Mouse (Mus musculus) adrenal gland, adult 8-10 months (tissue): ENCODE measurements around the gene Ccdc51. TPM values are rescaled to one million over a fixed set of nuclear protein-coding genes. Genes with fewer than 3 reads are reported as not detected.

ENCODE experiments used
- DNase-seq: peaks from one replicate; pipeline ENCODE4 v3.0.0; 2022
- total RNA-seq, 4 experiments: library from RNA; stranded (reverse); gene quantifications; 2 replicates each; pipeline ENCODE4 v1.2.4; 2022

Ccdc51 gene
- 10 to 100 TPM; 17.3 to 20.0 (median 18.7) TPM for total RNA-seq

DNA sequence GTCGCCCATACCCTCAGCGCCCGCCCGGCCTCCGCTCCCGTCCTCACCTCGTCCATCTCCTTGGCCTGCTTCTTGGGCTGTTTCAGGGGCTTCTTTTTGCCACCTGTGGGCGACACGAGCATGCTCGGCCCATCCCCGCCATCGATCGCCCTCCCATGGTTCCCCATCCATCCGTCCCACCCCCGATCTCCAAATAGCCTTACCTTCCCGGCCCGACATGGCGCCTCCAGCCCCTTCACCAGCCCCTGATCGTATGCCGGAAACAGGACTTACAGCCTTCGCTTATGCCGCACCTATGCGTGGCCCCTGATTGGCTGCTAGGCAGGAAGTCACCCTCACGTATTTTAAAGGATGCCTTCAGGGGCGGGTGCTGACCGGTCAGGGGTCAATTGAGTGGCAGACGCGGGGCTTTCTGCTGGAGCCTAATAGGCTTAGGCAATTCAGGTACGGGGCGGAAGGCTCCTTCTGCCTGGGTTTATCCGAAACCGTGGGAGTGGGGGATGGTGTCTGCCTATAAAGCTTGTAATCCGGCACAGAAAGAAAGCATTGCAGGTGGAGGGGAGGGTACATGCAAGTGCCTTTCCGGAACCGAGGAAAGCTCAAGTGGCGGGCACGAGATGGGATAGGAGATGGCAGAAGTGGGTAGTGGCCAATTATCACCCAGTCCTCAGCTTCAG is at the start of gene Ccdc51, which contains the start of gene Tma7:
Gene Ccdc51 (plus strand): TSS at position 370 of the 677 bp plus-strand sequence.
Gene Tma7 (minus strand): TSS at position 464 of the 677 bp plus-strand sequence.
- DNase-seq = peak; percentile 89

DNA sequence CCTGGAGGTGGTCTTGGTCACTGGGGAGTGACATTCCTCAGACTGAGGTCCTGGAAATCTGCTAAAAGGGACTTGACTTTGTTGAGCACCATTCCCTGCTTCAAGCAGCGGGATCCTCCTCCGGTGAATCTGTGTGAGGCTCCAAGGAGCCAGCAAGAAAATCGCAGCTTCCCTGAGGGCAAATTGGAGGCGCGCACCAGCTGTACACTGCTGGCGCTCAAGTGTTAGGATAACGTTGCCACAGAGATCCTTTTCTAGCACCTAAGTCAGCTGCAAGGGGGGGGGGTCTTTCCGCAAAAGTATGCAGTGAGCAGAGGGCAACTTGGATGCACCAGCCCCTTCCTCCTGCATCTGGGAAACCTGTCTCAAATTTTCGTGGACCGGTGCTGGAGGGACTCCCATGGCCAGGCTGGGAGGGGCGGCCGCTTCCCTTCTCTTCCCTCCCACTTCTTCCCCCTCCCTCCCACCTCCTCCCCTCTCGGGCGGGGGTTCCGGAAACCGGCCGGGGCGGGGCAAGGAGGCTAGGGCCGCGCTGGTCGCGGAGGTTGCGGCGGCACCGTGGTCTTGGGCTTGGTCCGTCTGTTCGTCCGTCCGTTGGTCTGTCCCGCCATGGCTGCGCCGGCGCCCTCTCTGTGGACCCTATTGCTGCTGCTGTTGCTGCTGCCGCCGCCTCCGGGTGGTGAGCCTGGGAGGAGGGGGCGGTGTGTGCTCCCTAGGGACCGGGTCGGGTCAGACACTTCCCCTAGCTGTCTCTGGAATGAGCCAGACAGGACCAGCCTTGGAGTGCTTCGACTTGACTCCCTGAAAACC is 44.0 kb upstream of the Ccdc51 start, which contains the start of gene Shisa5:
Gene Shisa5 (plus strand): TSS at position 480 of the 810 bp plus-strand sequence.
- DNase-seq = peak; percentile 69

DNA sequence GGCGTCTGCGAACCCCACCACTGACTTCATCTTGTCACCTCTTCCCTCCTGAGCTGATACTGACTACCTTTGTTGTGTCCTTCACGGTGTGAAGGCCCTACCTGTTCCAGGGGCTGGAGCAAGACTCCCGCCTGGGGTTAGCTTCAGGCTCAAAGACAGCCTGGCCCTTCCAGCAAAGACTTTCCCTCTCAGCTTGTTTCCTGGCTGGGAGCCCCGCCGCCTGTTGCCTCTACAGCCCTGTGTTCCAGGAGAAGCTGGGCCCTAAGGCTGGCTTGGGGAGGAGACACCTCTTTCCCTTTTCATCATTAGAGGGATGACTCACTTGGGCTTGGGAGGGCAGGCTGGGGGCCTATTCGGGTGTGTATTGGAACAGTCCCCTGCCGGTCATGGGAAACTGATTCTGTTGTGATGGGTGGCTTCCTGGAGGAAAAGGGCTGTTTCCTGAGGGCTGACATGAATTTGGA is 43.4 kb upstream of the Ccdc51 start:
- peak; percentile 60 for DNase-seq

GRCm38 (mm10) chr9:109039681-109040080 is 42.6 kb upstream of the Ccdc51 start:
- DNase-seq = no peak

GRCm38 (mm10) chr9:109040216-109040615 is 42.1 kb upstream of the Ccdc51 start:
- DNase-seq = no peak

GRCm38 (mm10) chr9:109040906-109041305 is 41.4 kb upstream of the Ccdc51 start:
- DNase-seq = no peak

GRCm38 (mm10) chr9:109041351-109041750 is 40.9 kb upstream of the Ccdc51 start:
- no peak for DNase-seq

DNA sequence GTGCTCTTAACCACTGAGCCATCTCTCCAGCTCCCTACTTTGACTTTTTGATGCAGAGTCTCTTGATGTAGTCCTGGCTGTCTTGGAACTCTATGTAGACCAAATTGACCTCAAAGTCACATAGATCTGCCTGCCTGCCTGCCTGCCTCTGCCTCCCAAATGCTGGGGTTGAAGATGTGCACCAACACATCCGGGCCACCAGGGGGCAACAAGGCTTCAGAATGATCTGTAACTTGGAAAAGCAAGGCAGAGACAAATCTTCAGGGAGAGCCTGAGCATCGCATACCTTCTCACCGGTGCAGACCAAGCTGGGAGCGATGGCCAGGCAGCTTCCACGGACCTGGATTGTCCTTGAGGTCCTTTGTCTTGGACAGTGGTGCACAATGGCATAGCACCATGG is 36.0 kb upstream of the Ccdc51 start:
- DNase-seq = no peak

- no peak for DNase-seq
Observed at GRCm38 (mm10) chr9:109049316-109049715, 33.0 kb upstream of the Ccdc51 start.

DNA sequence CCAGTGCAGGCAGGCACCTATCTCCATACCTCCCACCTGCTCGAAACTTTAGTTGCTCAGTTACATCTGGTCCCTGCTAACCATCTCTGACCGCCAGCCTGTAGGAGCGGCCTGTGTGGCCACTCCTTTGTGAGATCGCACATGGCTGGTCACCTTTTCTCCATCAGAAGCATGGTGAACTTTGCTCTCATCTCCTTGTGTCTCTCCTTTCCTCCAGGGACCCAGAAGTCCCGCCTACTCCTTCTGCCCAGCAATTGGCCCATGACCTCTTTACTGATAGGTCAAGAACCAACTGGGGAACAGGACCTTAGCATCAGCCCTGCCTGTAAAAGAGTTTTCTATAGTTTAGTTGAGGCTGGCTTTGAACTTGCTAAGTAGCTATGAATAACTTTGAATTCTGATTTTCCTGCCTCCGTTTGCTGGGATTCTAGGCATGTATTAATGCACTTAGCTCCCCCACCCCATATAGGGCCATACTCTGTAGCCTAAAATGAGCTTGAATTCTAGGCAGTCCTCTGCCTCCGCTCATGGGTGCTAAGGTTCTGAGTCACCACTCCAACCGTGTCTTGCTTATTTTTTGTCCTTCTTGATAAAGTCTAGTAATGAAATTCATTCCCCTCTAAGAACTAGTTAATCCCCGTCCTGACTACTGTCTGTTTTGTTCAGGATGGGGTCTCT is 32.2 kb upstream of the Ccdc51 start:
- DNase-seq = no peak

GRCm38 (mm10) chr9:109050674-109050997 is 31.7 kb upstream of the Ccdc51 start:
- no peak for DNase-seq

DNA sequence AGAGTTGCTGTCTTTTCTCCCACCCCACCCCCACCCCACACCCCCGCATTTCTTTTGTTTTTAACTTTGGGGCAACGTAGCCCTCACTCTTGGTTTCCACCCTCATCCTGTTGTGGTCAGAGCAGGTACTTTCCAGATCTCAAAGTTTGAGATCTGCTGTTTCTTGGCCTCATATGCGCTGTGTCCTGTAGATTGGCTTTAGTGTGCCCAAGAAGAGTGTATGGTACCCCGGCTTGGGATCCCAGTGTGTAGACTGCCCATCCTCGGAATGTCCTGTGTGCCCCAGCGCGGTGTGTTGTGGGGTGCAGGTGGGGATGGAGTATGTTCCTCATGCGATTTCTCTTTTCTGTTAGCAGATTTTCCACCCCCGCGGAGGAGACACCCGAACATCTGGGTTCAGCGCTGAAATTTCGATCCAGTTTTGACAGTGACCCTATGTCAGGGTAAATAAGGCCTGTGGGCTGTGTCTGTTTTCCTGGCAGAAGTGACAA is 31.2 kb upstream of the Ccdc51 start:
- no peak for DNase-seq

DNA sequence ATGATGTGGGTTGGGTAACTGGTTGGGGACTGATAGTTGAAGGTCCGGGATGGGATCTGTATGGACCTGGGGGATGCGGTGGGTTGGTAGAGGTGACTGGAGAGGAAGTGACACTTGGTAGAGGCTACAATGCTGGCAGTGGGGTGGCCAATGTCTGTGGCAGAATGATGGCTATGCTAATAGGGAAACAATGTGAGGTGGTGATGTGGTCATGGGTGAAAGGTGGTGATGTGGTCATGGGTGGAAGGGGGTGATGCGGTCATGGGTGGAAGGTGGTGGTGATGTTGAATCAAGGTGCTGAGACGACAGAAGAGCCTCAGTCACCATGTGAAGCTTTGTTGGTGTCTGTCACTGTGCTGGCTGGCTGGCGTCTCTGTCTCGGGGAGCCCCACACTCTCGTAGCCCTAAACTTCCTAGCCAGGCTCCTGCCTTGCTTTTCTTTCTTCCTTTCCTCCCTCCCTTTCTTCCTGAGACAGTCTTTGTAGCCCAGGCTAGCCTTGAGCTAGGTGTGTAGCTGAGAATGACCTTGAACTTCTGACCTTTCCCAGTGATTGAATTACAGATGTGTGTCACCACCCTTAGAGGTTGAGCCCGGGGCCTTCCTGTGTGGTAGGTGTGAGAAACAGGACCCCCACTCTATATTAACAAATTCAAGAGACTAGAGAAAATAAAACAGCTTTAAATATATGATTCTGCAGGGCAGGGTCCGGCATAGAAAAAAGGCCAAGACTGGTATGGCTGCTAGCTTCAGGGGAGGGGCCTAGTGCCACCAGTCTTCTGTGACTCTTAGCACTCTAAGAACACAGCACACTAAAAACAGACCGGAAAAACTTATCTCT is 30.4 kb upstream of the Ccdc51 start:
- DNase-seq = no peak

- no peak for DNase-seq
Observed at GRCm38 (mm10) chr9:109052490-109053260, 29.6 kb upstream of the Ccdc51 start.

DNA sequence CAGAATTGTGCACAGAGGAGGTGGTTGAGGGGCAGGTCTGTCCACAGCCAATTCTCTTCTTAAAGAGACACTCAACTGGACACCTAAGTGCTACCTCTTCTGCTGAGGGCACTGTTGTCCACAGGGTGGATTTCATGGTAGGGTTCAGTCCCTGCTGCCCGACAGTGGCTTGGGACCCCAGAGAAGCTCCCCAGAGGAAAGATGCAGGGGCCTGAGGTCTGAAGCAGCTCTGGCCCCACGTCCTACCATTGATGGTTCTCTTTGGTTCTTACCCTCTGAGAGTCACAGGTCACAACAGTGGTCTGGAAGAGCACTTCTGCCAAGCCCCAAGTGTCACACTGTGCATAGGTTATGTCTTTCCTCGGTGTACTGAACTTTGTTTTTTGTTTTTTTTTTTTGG is 28.9 kb upstream of the Ccdc51 start:
- DNase-seq = no peak

- DNase-seq = no peak
Observed at GRCm38 (mm10) chr9:109053851-109054250, 28.4 kb upstream of the Ccdc51 start.

- peak; percentile 78 for DNase-seq
Observed at GRCm38 (mm10) chr9:109054712-109055111, 27.6 kb upstream of the Ccdc51 start.

- no peak for DNase-seq
Observed at GRCm38 (mm10) chr9:109055271-109056030, 26.8 kb upstream of the Ccdc51 start.

- DNase-seq = no peak
Observed at GRCm38 (mm10) chr9:109056081-109056690, 26.1 kb upstream of the Ccdc51 start.

DNA sequence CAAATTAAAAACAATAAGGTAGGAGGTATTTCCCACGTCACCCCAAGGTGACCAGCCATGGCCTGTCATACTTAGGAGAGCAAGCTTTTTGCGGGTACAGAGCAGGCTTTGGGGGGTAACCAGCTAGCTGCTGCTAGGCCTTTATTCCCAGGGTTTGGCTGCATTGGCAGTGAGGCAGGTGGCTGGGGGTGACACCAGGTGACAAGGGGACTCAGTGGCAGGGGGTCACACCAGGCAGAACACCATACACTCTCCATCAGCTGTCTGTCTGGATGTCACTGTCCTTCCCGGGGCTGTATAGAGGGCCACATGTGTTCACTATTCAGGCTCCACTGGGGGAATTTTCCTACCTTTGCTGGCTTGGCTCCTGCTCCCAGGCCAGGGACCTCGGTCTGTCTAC is 25.4 kb upstream of the Ccdc51 start:
- no peak for DNase-seq
